Mouse (Mus musculus) MEL (cell line): ENCODE data around the gene Gm13199. TPM values are rescaled to one million over a fixed set of nuclear protein-coding genes. Genes with fewer than 3 reads are reported as not detected.

ENCODE experiments used
- DNase-seq: peaks from one replicate; pipeline ENCODE4 v3.0.0; 2011; ENCODE audit warnings: low read depth, low spot score
- H3K27ac ChIP-seq: 2 replicates; pipeline ENCODE4 v1.5.1; 2012; ENCODE audit warnings: low read depth, mild to moderate bottlenecking, control low read depth, low read length, moderate library complexity; ENCODE audit not compliant: control insufficient read depth
- H3K27me3 ChIP-seq, 2 experiments: fragments of 150-350 bp in 1 of 2; sonication (generic) in 1 of 2; 2 replicates each; pipeline ENCODE4 v1.6.1; 2012; ENCODE audit warnings: low read length in 2 of 2, mild to moderate bottlenecking in 2 of 2, improper control_type of control experiment in 1 of 2, moderate library complexity in 1 of 2; ENCODE audit not compliant: insufficient read depth in 2 of 2, control insufficient read depth in 1 of 2
- H3K36me3 ChIP-seq, 2 experiments: 2 replicates each; pipeline ENCODE4 v1.6.1; 2012 to 2014; ENCODE audit warnings: low read length in 2 of 2, improper control_type of control experiment in 1 of 2, inconsistent platforms in 1 of 2, mild to moderate bottlenecking in 1 of 2; ENCODE audit not compliant: insufficient read depth in 2 of 2, control insufficient read depth in 1 of 2
- H3K4me1 ChIP-seq, 2 experiments: fragments of 150-350 bp in 1 of 2; sonication (generic) in 1 of 2; 2 replicates each; pipeline ENCODE4 v1.6.1; 2012; ENCODE audit warnings: low read length in 2 of 2, improper control_type of control experiment in 1 of 2, mild to moderate bottlenecking in 1 of 2; ENCODE audit not compliant: insufficient read depth in 2 of 2, control insufficient read depth in 1 of 2
- H3K4me3 ChIP-seq, 2 experiments: fragments of 150-350 bp in 1 of 2; sonication (generic) in 1 of 2; 2 replicates each; pipeline ENCODE4 v1.5.1; 2012; ENCODE audit warnings: low read depth in 2 of 2, low read length in 2 of 2, mild to moderate bottlenecking in 2 of 2, moderate library complexity in 2 of 2, control low read depth in 1 of 2, improper control_type of control experiment in 1 of 2; ENCODE audit not compliant: control insufficient read depth in 1 of 2, insufficient read depth in 1 of 2
- H3K79me2 ChIP-seq: 2 replicates; pipeline ENCODE4 v1.6.1; 2012; ENCODE audit warnings: mild to moderate bottlenecking, low read length, moderate library complexity; ENCODE audit not compliant: control insufficient read depth, poor library complexity, insufficient read depth
- H3K9ac ChIP-seq: 2 replicates; pipeline ENCODE4 v1.6.1; 2012; ENCODE audit warnings: low read depth, mild to moderate bottlenecking, control low read depth, low read length, moderate library complexity; ENCODE audit not compliant: control insufficient read depth, poor library complexity, severe bottlenecking
- H3K9me3 ChIP-seq: fragments of 150-350 bp; sonication (generic); replicated peaks from 2 replicates; pipeline ENCODE4 v1.6.1; 2012; ENCODE audit warnings: mild to moderate bottlenecking, low read length, improper control_type of control experiment, moderate library complexity; ENCODE audit not compliant: insufficient read depth
- CTCF ChIP-seq, 3 experiments: IDR thresholded peaks in 2 of 3; conservative IDR thresholded peaks in 1 of 3; 2 replicates each; pipeline ENCODE4 v1.5.1; 2011 to 2012; ENCODE audit warnings: low read length in 3 of 3, low read depth in 2 of 3, mild to moderate bottlenecking in 2 of 3, improper control_type of control experiment in 1 of 3, inconsistent platforms in 1 of 3, mixed read lengths in 1 of 3, moderate library complexity in 1 of 3; ENCODE audit not compliant: control insufficient read depth in 1 of 3, insufficient read depth in 1 of 3, poor library complexity in 1 of 3, severe bottlenecking in 1 of 3
- EP300 ChIP-seq, 2 experiments: IDR thresholded peaks; 2 replicates each; pipeline ENCODE4 v1.6.1; 2011; ENCODE audit warnings: improper control_type of control experiment in 2 of 2, low read length in 2 of 2, low read depth in 1 of 2, mild to moderate bottlenecking in 1 of 2
- GABPA ChIP-seq: IDR thresholded peaks from 2 replicates; pipeline ENCODE4 v1.6.1; 2012; ENCODE audit warnings: low read depth, mild to moderate bottlenecking, inconsistent platforms, low read length, improper control_type of control experiment, moderate library complexity
- GATA1 ChIP-seq: IDR thresholded peaks from 2 replicates; pipeline ENCODE4 v1.6.1; 2011; ENCODE audit warnings: low read depth, low read length, improper control_type of control experiment
- JUND ChIP-seq: IDR thresholded peaks from 2 replicates; pipeline ENCODE4 v1.6.1; 2011; ENCODE audit warnings: low read depth, mild to moderate bottlenecking, improper control_type of control experiment, low read length
- KAT2A ChIP-seq: conservative IDR thresholded peaks from 2 replicates; pipeline ENCODE4 v1.6.1; 2012; ENCODE audit warnings: low read depth, low read length, improper control_type of control experiment, inconsistent platforms
- MYB ChIP-seq: IDR thresholded peaks from 2 replicates; pipeline ENCODE4 v1.6.1; 2011; ENCODE audit warnings: mild to moderate bottlenecking, low read depth, low read length, improper control_type of control experiment
- POLR2AphosphoS5 ChIP-seq: IDR thresholded peaks from 2 replicates; pipeline ENCODE4 v1.6.1; 2012; ENCODE audit warnings: low read depth, borderline replicate concordance, mild to moderate bottlenecking, inconsistent platforms, low read length, moderate library complexity, mixed read lengths
- TAL1 ChIP-seq: IDR thresholded peaks from 2 replicates; pipeline ENCODE4 v1.6.1; 2012; ENCODE audit warnings: mild to moderate bottlenecking, inconsistent platforms, low read length, moderate library complexity, mixed read lengths
- TBP ChIP-seq: IDR thresholded peaks from 2 replicates; pipeline ENCODE4 v1.8.0; 2011; ENCODE audit warnings: low read depth, low read length, improper control_type of control experiment
- ZKSCAN1 ChIP-seq: IDR thresholded peaks from 2 replicates; pipeline ENCODE4 v1.6.1; 2012; ENCODE audit warnings: low read depth, mild to moderate bottlenecking, inconsistent platforms, low read length, improper control_type of control experiment, moderate library complexity
- ZNF384 ChIP-seq: IDR thresholded peaks from 2 replicates; pipeline ENCODE4 v1.6.1; 2012; ENCODE audit warnings: low read depth, mild to moderate bottlenecking, inconsistent platforms, low read length, improper control_type of control experiment
- polyA plus RNA-seq, 2 experiments: library from polyadenylated mRNA; stranded (reverse) in 1 of 2; unstranded in 1 of 2; fragments of >175 nt in 1 of 2; fragments of >200 nt in 1 of 2; gene quantifications; 2 replicates each; pipeline versions ENCODE4 v1.2.1 to v1.2.4; 2012; ENCODE audit warnings: low replicate concordance in 2 of 2, low read depth in 1 of 2; ENCODE audit not compliant: insufficient read length in 2 of 2, insufficient read depth in 1 of 2, missing spikeins in 1 of 2
- total RNA-seq: library from RNA; depleted of rRNA; stranded (reverse); fragments of 300-350 nt; gene quantifications from 2 replicates; pipeline ENCODE4 v1.2.3, GENCODE M21; 2012

The Gm13199 gene
- total and polyA plus RNA-seq, 3 experiments = 0.35 to 4.8 TPM; not detected in 1

DNA sequence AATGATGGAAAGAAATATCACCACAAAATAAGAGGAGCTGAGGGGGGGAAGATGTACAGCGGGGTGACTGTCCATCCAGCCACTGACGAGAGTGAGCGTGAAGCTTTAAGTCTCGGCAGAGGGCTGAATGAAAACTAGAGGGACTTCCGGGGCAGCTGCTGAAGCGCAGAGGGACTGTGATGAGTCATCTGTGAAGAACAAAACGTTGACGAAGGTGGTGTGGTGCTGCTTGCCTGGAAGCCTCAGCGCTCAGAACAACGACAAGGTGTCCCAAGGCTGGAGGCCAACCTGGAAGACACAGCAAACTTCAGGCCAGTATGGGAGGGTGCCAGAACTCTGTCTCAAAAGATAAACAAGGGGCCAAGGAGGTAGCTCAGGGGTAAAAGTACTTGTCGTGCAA is 21.9 kb downstream of the Gm13199 start:
- no peaks in the 10 kb centered on the region; a peak in 1 of 4 replicates for H3K4me1 ChIP-seq
- peaks cover 21% of the 10 kb centered on the region for H3K79me2 ChIP-seq
- H3K9ac ChIP-seq = no peak overlapping the region
- TF ChIP-seq MYB (no peak), ZKSCAN1 (no peak), ZNF384 (no peak), TBP (no peak), KAT2A (no peak), POLR2AphosphoS5 (no peak)
- H3K27ac ChIP-seq = no peak overlapping the region
- H3K36me3 ChIP-seq = peaks cover 3 to 5% of the 10 kb centered on the region in 2 experiments; a peak in 3 of 4 replicates
- H3K4me3 ChIP-seq = no peak overlapping the region
- no peaks in the 10 kb centered on the region for H3K9me3 ChIP-seq
- DNase-seq = no peak
- no peaks in the 10 kb centered on the region for H3K27me3 ChIP-seq

GRCm38 (mm10) chr2:5825265-5825913 is 37.3 kb downstream of the Gm13199 start:
- TF ChIP-seq CTCF (IDR thresholded peaks at IDR 0.05 in 2 of 3, conservative IDR thresholded peaks at IDR 0.05 in 1 of 3; ENCODE audit: control insufficient read depth in 1 of 3, insufficient read depth in 1 of 3, low read depth in 2 of 3, low read length in 3 of 3, poor library complexity in 1 of 3, severe bottlenecking in 1 of 3) (no peak), KAT2A (no peak), EP300 (IDR thresholded peaks at IDR 0.05; ENCODE audit: low read depth in 1 of 2, low read length in 2 of 2) (no peak), TAL1 (no peak), JUND (no peak)
- Histone ChIP-seq H3K27me3 (no peaks in the 10 kb centered on the region), H3K27ac (no peak overlapping the region), H3K36me3 (peaks cover 11 to 12% of the 10 kb centered on the region in 2 experiments), H3K9ac (no peak overlapping the region), H3K4me1 (peaks cover 3 to 5% of the 10 kb centered on the region in 2 experiments; a peak in 3 of 4 replicates), H3K9me3 (no peaks in the 10 kb centered on the region), H3K4me3 (no peak overlapping the region), H3K79me2 (no peaks in the 10 kb centered on the region)
- DNase-seq = no peak

DNA sequence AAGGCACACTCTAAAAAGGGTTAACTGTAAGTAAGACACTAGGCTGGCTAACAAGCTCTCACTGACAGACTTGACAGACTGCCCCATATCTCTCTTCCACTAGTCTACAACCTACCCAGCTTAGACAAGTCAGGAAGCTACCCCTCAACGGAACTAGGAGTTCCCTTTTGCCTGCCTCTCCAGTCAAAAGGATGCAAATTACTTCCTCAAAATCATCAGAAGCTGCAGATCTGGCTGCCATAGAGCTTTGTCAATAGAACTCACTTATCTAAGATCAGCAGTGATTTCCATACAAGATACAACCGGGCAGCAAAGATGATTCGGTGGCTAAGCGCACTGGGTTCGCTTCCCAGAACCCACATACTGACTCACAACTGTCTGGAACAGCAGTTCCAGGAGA is 38.0 kb downstream of the Gm13199 start:
- TF ChIP-seq TBP = peak; percentile 79
- TF ChIP-seq EP300 (IDR thresholded peaks at IDR 0.05; ENCODE audit: low read depth in 1 of 2, low read length in 2 of 2) = no peak
- TF ChIP-seq GABPA = no peak
- peak; percentile 79 for TF ChIP-seq GATA1
- H3K4me1 ChIP-seq = peaks cover 3 to 5% of the 10 kb centered on the region in 2 experiments; a peak in 3 of 4 replicates
- peak overlapping the region; percentile 44; the same call in 1 of the 2 replicates for H3K27ac ChIP-seq

More for the DNA sequence above, 38.0 kb downstream of the Gm13199 start:
- peak; percentile 88 for DNase-seq
- Histone ChIP-seq H3K4me3 (no peak overlapping the region), H3K27me3 (no peaks in the 10 kb centered on the region), H3K9me3 (no peaks in the 10 kb centered on the region), H3K79me2 (no peaks in the 10 kb centered on the region), H3K36me3 (peaks cover 11 to 12% of the 10 kb centered on the region in 2 experiments), H3K9ac (no peak overlapping the region)
